Mouse (Mus musculus): ENCODE results near the gene Mpeg1. TPM values are rescaled to one million over a fixed set of nuclear protein-coding genes. Genes with fewer than 3 reads are reported as not detected.

Mpeg1 gene
- total RNA-seq, 2 experiments from 2014 or later = 23.7 to 25.0 TPM

DNA sequence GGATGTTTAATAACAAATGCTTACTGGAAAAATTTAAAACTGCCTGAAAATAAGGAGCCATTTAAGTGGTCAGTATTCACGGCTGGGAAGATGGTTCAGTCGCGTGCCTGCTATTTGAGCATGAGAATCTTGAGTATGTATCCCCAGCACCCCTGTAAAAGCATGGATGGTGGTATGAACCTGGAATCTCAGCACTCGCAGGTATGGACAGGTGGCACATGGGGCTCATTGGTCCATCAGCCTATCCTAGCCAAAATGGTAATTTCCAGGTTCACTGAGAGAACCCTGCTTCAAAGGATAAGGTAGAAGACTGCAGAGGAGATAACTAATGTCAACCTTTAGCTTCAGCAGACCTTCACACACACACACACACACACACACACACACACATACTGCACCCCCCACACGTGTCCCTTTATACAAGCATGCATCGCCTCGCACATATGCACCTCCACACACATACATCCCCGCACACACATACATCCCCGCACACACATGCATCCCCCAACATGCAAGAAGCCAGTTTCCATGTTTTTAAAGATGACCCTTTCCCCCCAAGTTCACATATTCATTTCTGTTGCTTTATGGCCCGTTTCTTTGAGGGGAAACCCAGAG, 5.1 kb downstream of the Mpeg1 start:
- DNase-seq = no peak

DNA sequence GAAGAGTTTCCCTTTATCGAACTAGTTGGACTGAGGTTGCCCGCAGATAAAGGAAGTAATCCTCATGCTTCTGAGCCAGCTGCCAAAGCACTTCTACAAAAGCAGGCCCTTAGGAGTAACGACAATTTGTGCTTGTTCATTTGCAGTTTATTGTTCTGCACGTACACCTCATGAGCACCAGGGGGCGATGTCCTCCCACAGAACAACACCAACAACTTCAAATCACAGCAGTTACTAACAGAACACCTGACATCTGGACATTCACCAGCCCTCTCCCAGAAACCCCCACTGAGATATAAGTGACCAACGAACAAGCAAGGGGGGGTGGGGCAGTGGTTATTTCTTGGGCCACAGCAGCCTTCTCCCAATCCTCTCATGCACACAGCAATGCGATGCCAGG, 5.6 kb downstream of the Mpeg1 start:
- DNase-seq = peak; percentile 58 to 77

GRCm38 (mm10) chr19:12467436-12467835, 6.9 kb downstream of the Mpeg1 start:
- peak; percentile 55 to 66 for DNase-seq

- no peak for DNase-seq
Measured at GRCm38 (mm10) chr19:12471866-12472265, 11.3 kb downstream of the Mpeg1 start.

- DNase-seq = no peak
Measured at GRCm38 (mm10) chr19:12472381-12472976, 11.9 kb downstream of the Mpeg1 start.

- DNase-seq = no peak
Measured at GRCm38 (mm10) chr19:12473201-12473641, 12.6 kb downstream of the Mpeg1 start.

DNA sequence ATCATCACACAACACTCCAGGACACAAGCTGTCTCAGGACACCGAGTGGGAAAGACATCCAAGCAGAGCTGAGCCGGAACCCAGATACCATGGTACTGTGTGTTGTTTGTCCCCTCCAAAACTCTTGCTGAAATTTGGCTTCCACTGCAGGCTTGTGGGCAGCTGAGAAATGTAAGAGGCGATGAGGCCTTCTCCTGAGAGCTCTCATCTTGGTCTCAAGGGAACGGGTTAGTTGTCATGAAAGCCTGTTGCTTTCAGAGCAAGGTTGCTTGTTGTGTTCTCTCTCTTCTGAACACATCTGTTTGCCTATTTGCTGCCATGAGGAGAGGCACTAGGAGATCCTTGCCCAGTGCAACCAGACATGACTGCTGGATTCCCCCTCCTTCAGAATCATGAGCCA, 13.4 kb downstream of the Mpeg1 start:
- DNase-seq = no peak

GRCm38 (mm10) chr19:12475380-12476250, 15.0 kb downstream of the Mpeg1 start:
- peak; percentile 96 for DNase-seq

DNA sequence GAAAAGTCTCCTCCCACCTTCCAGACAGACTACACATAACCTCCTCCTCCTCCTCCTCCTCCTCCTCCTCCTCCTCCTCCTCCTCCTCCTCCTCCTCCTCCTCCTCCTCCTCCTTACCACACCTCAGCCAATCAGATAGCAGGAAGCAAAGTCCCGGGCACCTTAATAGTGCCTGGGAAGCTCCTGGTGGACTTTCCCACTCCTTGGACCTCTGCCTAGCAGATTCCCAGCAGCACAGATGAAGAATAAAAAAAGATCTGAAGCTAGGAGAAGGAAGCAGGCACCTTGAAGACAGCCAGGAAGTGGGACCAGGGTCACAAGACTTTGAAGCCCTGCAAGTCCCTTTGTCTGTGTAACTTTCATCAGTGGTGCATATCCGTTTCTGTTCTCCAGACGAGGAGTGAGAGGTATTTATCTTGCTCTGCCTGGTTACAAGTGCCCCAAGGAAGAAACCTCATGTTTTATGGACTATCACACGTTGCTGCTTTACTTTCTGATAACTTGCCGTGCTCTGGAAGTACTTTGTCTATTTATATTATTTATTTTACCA, 16.2 kb downstream of the Mpeg1 start:
- DNase-seq = no peak

DNA sequence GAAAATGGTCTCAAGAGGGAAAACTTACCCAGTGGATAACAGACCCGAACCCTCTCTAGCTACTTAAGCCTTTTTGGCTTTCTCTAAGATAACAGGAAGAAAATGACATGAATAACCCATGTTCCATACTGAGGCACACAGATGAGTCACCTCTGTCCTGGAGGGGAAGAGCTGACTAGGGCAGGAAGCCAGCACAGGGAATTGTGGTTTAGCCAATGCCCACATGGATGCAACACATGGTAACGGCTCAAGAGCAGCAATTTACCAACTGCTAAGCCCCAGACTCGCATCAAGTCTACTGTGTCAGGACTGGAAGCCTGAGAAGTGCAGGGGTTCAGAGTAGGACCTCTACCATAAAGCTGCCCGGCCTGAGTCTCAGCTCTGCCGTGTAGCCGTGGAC, 17.8 kb downstream of the Mpeg1 start:
- peak in 1 of 2 experiments; percentile 56 for DNase-seq

DNA sequence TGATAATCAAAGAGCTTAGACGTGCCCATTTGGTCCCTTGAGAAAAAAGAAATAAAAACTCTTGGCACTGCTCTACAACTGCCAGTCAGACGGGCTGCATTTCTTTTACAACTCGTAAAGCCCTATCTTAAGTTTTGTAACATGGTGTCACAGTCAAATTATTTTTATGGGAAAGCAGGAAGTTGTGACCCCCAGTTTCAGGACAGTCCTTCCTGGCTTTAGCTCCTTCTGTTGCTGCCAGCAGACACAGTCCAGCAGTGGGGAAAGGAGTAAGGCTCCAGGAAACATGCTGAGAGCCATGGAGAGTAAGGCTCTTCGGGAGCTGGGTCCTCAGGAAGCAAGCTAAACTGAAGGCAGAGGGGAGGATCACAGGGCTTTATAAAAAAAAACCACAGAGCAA, 23.2 kb downstream of the Mpeg1 start:
- DNase-seq = no peak

- DNase-seq = no peak
Measured at GRCm38 (mm10) chr19:12484210-12484609, 23.6 kb downstream of the Mpeg1 start.

- DNase-seq = no peak
Measured at GRCm38 (mm10) chr19:12485223-12485622, 24.6 kb downstream of the Mpeg1 start.

GRCm38 (mm10) chr19:12485631-12486030, 25.1 kb downstream of the Mpeg1 start:
- DNase-seq = no peak

- peak; percentile 85 to 90 for DNase-seq
Measured at GRCm38 (mm10) chr19:12486875-12487274, 26.3 kb downstream of the Mpeg1 start.

DNA sequence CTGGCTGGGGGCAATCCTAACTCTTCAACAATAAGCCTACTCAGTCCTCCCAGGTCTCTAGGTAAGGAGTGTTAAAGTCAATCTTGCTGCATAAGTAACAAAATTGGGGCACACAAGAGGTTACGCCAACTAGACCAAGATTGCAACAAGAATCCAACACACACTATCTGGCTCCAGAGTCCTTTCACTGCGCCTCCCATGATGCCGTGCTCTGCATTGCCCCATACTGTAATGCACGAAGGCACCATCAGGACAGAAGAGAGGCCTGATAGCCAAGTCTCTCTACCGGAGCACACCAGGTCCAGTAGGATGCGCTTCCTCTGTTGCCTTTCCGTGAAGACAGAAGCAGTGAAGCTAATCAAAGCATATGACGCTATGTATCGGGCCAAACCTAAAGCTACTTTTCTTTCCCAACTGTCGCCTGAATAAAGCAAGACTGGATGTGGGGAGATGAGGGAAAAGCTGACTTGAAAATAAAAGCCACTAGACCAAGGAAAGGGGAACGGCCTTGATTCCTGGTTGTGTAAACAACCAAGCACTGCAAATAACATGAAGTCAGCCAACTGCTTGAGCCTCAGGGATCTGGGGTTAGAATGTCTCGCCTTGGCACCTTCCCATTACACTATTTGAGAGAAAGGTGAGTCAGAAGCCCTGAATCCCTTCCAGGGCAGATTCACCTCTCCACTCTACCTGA, 27.1 kb downstream of the Mpeg1 start:
- DNase-seq = no peak

DNA sequence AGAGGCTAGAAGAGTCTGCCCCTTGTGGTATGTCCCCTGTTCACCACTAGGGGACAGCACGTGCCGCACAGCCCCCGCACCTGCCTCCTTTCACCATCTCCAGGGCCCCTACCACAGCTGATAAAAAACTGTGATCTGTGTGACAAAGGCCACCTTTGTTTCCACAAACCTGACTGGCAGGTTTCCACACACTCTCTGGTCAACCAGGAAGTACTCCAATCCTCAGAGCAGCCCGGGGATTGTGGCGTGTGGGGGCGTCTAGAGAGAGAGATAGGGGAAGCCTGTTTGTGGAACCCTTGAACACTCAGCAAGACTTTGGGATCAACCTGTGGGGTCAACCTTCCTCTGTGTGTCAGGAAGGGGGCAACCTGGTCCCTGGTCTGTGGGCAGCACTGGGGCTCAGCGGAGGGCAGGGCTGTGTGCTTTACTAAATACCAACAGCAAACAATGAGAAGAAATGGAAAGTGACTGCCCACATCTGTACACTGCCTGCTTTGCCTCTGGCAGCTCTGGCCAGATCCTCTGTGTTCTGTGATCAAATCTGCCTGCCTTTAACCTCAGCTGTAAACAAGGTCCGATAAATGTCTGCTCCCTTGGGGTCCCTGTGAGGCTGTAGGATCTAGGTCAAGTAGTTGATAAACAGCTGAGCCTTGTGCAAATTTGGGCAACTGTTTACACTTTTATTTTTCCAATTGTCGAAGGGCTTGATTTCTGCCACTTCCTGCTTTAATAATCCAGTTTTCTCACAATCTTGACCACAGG, 27.8 kb downstream of the Mpeg1 start:
- DNase-seq = peak in 1 of 2 experiments; percentile 35

DNA sequence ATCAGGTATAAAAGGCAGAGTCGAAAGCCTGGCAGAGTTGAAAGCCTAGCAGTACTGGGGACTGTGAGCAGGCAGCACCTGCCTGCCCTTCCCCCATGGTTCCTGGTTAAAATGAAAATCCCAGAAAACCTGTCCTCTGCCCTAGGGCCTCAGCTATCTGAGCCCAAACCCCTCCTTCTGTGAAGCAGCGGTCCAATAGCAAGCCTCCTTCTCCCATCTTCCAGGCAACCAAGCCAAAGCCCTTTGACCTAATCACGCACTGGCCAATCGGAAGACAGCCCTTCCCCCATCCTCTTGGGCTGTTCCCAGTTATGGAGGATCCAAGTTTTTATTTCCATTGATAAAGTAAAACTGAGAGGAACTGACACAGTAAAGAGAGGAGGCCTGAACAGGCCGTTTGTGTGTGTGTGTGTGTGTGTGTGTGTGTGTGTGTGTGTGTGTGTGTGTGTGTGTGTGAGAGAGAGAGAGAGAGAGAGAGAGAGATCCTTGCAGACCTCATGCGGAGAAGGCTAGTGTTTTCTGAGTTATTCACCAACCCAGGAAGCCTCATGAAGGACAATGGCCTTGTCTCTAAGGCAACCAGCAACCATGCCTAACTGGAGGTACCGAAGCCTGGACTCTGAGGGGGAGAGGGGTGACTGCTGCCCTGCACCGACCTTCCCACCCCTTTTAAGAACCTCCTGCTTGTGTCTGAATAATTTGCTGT, 28.5 kb downstream of the Mpeg1 start:
- peak in 1 of 2 experiments; percentile 64 for DNase-seq

GRCm38 (mm10) chr19:12489675-12490570, 29.3 kb downstream of the Mpeg1 start:
- DNase-seq = peak; percentile 45 to 59

DNA sequence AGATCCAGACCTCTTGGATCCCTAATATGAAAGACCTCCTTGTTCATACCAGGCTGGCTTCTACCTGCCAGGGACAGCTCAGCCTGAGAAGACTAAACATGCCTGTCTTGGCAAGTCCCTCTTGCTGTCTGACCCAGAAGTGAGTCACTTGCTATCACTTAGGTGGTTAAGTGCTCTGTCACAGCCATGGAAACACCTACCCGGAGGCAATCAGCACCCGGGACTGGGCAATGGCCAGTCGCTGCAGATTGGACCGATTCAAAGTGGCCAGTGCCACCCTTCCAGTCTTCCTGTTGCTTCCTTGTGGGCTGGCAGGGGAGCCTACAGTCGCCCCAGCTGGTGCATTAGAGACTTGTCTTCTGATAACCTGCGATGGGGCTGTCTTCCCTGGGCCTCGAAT, 31.1 kb downstream of the Mpeg1 start:
- DNase-seq = no peak

Data from adrenal gland, postnatal 36 days (tissue).